In genomic region chr15:94542567-94543408, GRCm38 (mm10) we compare ENCODE assay signal across 7 mouse cellular contexts. TPM values are rescaled to one million over a fixed set of nuclear protein-coding genes. Genes with fewer than 3 reads are reported as not detected.
DNase-seq lines count a peak whose midpoint lies in the region; ATAC-seq and TF ChIP-seq lines count a peak whose summit lies in the region.

No protein-coding gene starts in this region.

- TF ChIP-seq EP300 in liver, embryonic 14.5 days (IDR thresholded peaks at IDR 0.05; ENCODE audit: low read depth) = no peak

- no peaks in the 10 kb centered on the region for H3K36me3 ChIP-seq in testis, adult 2 months (ENCODE audit: control insufficient read depth, insufficient read depth, low read length)
- no peaks in the 10 kb centered on the region for H3K36me3 ChIP-seq in forebrain, embryonic 15.5 days
- H3K36me3 ChIP-seq in liver, embryonic 14.5 days (replicated peaks; ENCODE audit: control insufficient read depth, insufficient read depth, low read depth) = no peaks in the 10 kb centered on the region

- TF ChIP-seq POLR2A in testis, adult 2 months (IDR thresholded peaks at IDR 0.05; ENCODE audit: control insufficient read depth, low read depth, low read length) = no peak; the same call in 1 of the 2 replicates

- WGBS in forebrain, embryonic 15.5 days = 9% methylated on average over 22 of the region's 22 CpGs
- 5% methylated on average over 20 of the region's 22 CpGs for WGBS in liver, embryonic 14.5 days (ENCODE audit: insufficient replicate concordance)

- no peak overlapping the region for H3K27ac ChIP-seq in testis, adult 2 months (ENCODE audit: control insufficient read depth, insufficient read depth, low read depth, low read length)
- no peak overlapping the region for H3K27ac ChIP-seq in forebrain, embryonic 15.5 days (replicated peaks)
- H3K27ac ChIP-seq in liver, embryonic 14.5 days = no peak overlapping the region

- ATAC-seq in forebrain, embryonic 15.5 days (replicated peaks) = peak; percentile 92
- peak; percentile 80 for ATAC-seq in liver, embryonic 14.5 days (ENCODE audit: insufficient read depth)

- H3K27me3 ChIP-seq in testis, adult 2 months (ENCODE audit: control insufficient read depth, insufficient read depth, low read length) = no peaks in the 10 kb centered on the region
- no peaks in the 10 kb centered on the region for H3K27me3 ChIP-seq in forebrain, embryonic 15.5 days
- no peaks in the 10 kb centered on the region for H3K27me3 ChIP-seq in liver, embryonic 14.5 days (ENCODE audit: control insufficient read depth, insufficient read depth, low read length)

- peak overlapping the region; percentile 53 for H3K9ac ChIP-seq in forebrain, embryonic 15.5 days (replicated peaks)
- H3K9ac ChIP-seq in liver, embryonic 14.5 days (replicated peaks) = peak overlapping the region; percentile 62; the same call in 1 of the 2 replicates

- DNase-seq in testis, postnatal 10 days (ENCODE audit: low spot score) = no peak
- no peak for DNase-seq in liver, embryonic 14.5 days (ENCODE audit: low read depth in 3 of 3, low spot score in 3 of 3)
- no peak for DNase-seq in gastrocnemius, adult 8-10 months (ENCODE audit: low spot score in 2 of 2)
- no peak for DNase-seq in urinary bladder, postnatal 25 days (ENCODE audit: low spot score)
- no peak for DNase-seq in kidney, postnatal 4 days

- H3K9me3 ChIP-seq in forebrain, embryonic 15.5 days = no peaks in the 10 kb centered on the region
- H3K9me3 ChIP-seq in liver, embryonic 14.5 days (ENCODE audit: control insufficient read depth, low read length) = no peaks in the 10 kb centered on the region

- H3K4me3 ChIP-seq in testis, adult 2 months (ENCODE audit: control insufficient read depth, low read depth, low read length) = peak overlapping the region; percentile 82
- peak overlapping the region; percentile 74 for H3K4me3 ChIP-seq in forebrain, embryonic 15.5 days
- peak overlapping the region; percentile 65 to 87 for H3K4me3 ChIP-seq in liver, embryonic 14.5 days (ENCODE audit: insufficient read depth in 1 of 2, low read depth in 2 of 2, low read length in 2 of 2)

- no peak for TF ChIP-seq CTCF in testis, adult 2 months (IDR thresholded peaks at IDR 0.05; ENCODE audit: control insufficient read depth, insufficient read depth, insufficient replicate concordance, low read depth, low read length)
- TF ChIP-seq CTCF in liver, embryonic 14.5 days (IDR thresholded peaks at IDR 0.05; ENCODE audit: low read depth) = no peak

- peaks cover 2% of the 10 kb centered on the region for H3K4me1 ChIP-seq in testis, adult 2 months (ENCODE audit: control insufficient read depth, insufficient read depth, low read length)
- H3K4me1 ChIP-seq in forebrain, embryonic 15.5 days = 0 out of 2 replicates have a peak, but pooled peaks cover 11% of the 10 kb centered on the region
- H3K4me1 ChIP-seq in liver, embryonic 14.5 days (replicated peaks; ENCODE audit: control insufficient read depth in 2 of 2, insufficient read depth in 2 of 2, low read length in 1 of 2) = peaks cover 0 to 7% of the 10 kb centered on the region in 2 experiments; a peak in 3 of 4 replicates

- H3K4me2 ChIP-seq in forebrain, embryonic 15.5 days (replicated peaks) = peak overlapping the region; percentile 70
- H3K4me2 ChIP-seq in liver, embryonic 14.5 days (ENCODE audit: low read depth) = peak overlapping the region; percentile 78

RNA-seq across cellular contexts. Expression of gene Pus7l, which starts 0.6 kb away (rescaled TPM):
- 4.5 and 5.3 TPM in 2 replicates for polyA plus RNA-seq in testis, adult 2 months (2012; rRNA removed)
- polyA plus RNA-seq in forebrain, embryonic 15.5 days (2015; fragmentation: Nextera tagmentation; extraction: Ambion mirVana) = 4.7 and 5.1 TPM in 2 replicates
- 2.3 and 2.8 TPM in 2 replicates for polyA plus RNA-seq in liver, embryonic 14.5 days (2012; rRNA removed)
- polyA plus RNA-seq in liver, embryonic 14.5 days (2014; fragmentation: Nextera tagmentation; extraction: Ambion mirVana) = 2.6 and 2.8 TPM in 2 replicates
- total RNA-seq in gastrocnemius, adult 8-10 months (2022) = 1 to 10 TPM; 1.2 to 1.9 (median 1.4) TPM

RNA-seq across cellular contexts. Expression of gene Irak4, which starts 0.7 kb away (rescaled TPM):
- polyA plus RNA-seq in testis, adult 2 months (2012; rRNA removed) = 4.7 and 5.1 TPM in 2 replicates
- 1.5 TPM in 2 replicates for polyA plus RNA-seq in forebrain, embryonic 15.5 days (2015; fragmentation: Nextera tagmentation; extraction: Ambion mirVana)
- 0.93 and 1.7 TPM in 2 replicates for polyA plus RNA-seq in liver, embryonic 14.5 days (2012; rRNA removed)
- 1.7 and 2.0 TPM in 2 replicates for polyA plus RNA-seq in liver, embryonic 14.5 days (2014; fragmentation: Nextera tagmentation; extraction: Ambion mirVana)
- 1 to 10 TPM in 3 of 4 experiments, under 1 TPM in 1; 0.73 to 1.9 (median 1.4) TPM for total RNA-seq in gastrocnemius, adult 8-10 months (2022)

RNA-seq across cellular contexts. Expression of gene Twf1, which starts 46.9 kb away (rescaled TPM):
- polyA plus RNA-seq in testis, adult 2 months (2012; rRNA removed) = 10.1 and 11.5 TPM in 2 replicates
- polyA plus RNA-seq in forebrain, embryonic 15.5 days (2015; fragmentation: Nextera tagmentation; extraction: Ambion mirVana) = 94.8 and 98.6 TPM in 2 replicates
- polyA plus RNA-seq in liver, embryonic 14.5 days (2012; rRNA removed) = 8.4 and 13.8 TPM in 2 replicates
- polyA plus RNA-seq in liver, embryonic 14.5 days (2014; fragmentation: Nextera tagmentation; extraction: Ambion mirVana) = 23.9 and 24.6 TPM in 2 replicates
- total RNA-seq in gastrocnemius, adult 8-10 months (2022) = 1 to 10 TPM; 4.4 to 8.9 (median 6.4) TPM
